Mouse (Mus musculus): ENCODE results near the gene Kcnh1. TPM values are rescaled to one million over a fixed set of nuclear protein-coding genes. Genes with fewer than 3 reads are reported as not detected.

Kcnh1 gene
- polyA plus RNA-seq, 1 experiment from 2014 or later = 0.56 TPM

Other genes with a start within 250 kb of the Kcnh1 start
- 1.3 and 1.7 TPM in 2 replicates for gene Rd3, start 213.4 kb upstream of the Kcnh1 start, polyA plus RNA-seq (2014; fragmentation: Nextera tagmentation; extraction: Ambion mirVana)
- 2.5 and 4.1 TPM in 2 replicates for gene Traf5, start 98.2 kb upstream of the Kcnh1 start, polyA plus RNA-seq (2014; fragmentation: Nextera tagmentation; extraction: Ambion mirVana)
- 18.3 and 21.5 TPM in 2 replicates for gene Rcor3, start 52.7 kb upstream of the Kcnh1 start, polyA plus RNA-seq (2014; fragmentation: Nextera tagmentation; extraction: Ambion mirVana)

Data from midbrain, embryonic 11.5 days (tissue).